Mouse (Mus musculus) liver, adult 2 months (tissue): ENCODE measurements around the gene Uncx.

ENCODE experiments used
- CTCF ChIP-seq: fragments of 200-500 bp; IDR thresholded peaks from 2 replicates; pipeline ENCODE4 v1.5.1; 2011; ENCODE audit warnings: low read depth, low read length, control low read depth
- POLR2A ChIP-seq: fragments of 200-500 bp; IDR thresholded peaks from 2 replicates; pipeline ENCODE4 v1.6.1; 2011; ENCODE audit warnings: low read length, control low read depth; ENCODE audit not compliant: insufficient read depth; ENCODE audit errors: extremely low read depth

- TF ChIP-seq CTCF (no peak), POLR2A (no peak)
Measured at GRCm38 (mm10) chr5:139593746-139594145, 50.5 kb downstream of the Uncx start.
